Mouse (Mus musculus) midbrain, embryonic 11.5 days (tissue): ENCODE results near the gene Syt3. TPM values are rescaled to one million over a fixed set of nuclear protein-coding genes. Genes with fewer than 3 reads are reported as not detected.

Source experiments
- ATAC-seq: fragments of 200-750 bp; cut with Nextera tagmentation; 2 replicates; pipeline ENCODE4 v1.8.0; 2017; ENCODE audit warnings: moderate TSS enrichment, moderate library complexity; ENCODE audit not compliant: low FRiP score
- DNase-seq: peaks from one replicate; pipeline ENCODE4 v3.0.0; 2015; ENCODE audit warnings: low spot score; ENCODE audit errors: missing footprints
- H3K27ac ChIP-seq: fragments of 300-500 bp; sonication (generic); 2 replicates; pipeline ENCODE4 v1.5.1; 2014; ENCODE audit warnings: low read depth, low read length
- H3K27me3 ChIP-seq: fragments of 300-500 bp; sonication (generic); 2 replicates; pipeline ENCODE4 v1.6.1; 2014; ENCODE audit warnings: mild to moderate bottlenecking, low read length, moderate library complexity, mixed read lengths; ENCODE audit not compliant: control insufficient read depth, insufficient read depth
- H3K36me3 ChIP-seq: fragments of 300-500 bp; sonication (generic); 2 replicates; pipeline ENCODE4 v1.6.1; 2014; ENCODE audit warnings: mild to moderate bottlenecking, low read length, moderate library complexity, mixed read lengths; ENCODE audit not compliant: control insufficient read depth, insufficient read depth
- H3K4me1 ChIP-seq: fragments of 300-500 bp; sonication (generic); 2 replicates; pipeline ENCODE4 v1.6.1; 2014; ENCODE audit warnings: low read length; ENCODE audit not compliant: control insufficient read depth, insufficient read depth
- H3K4me2 ChIP-seq: fragments of 300-500 bp; sonication (generic); 2 replicates; pipeline ENCODE4 v1.6.1; 2014; ENCODE audit warnings: mild to moderate bottlenecking, moderate library complexity
- H3K4me3 ChIP-seq: fragments of 300-500 bp; sonication (generic); 2 replicates; pipeline ENCODE4 v1.5.1; 2014; ENCODE audit warnings: low read depth, low read length
- H3K9ac ChIP-seq: fragments of 300-500 bp; sonication (generic); 2 replicates; pipeline ENCODE4 v1.6.1; 2014; ENCODE audit warnings: low read length
- H3K9me3 ChIP-seq: fragments of 300-500 bp; sonication (generic); 2 replicates; pipeline ENCODE4 v1.6.1; 2016; ENCODE audit warnings: low read length; ENCODE audit not compliant: control insufficient read depth
- WGBS: fragments of 180-500 bp; shearing (Covaris S2); extraction: QIAGEN DNeasy Blood & Tissue Kit; methylation state at CpG from one replicate; pipeline ENCODE4 v1.1.7; 2014; 5-methylcytosine and 5-hydroxymethylcytosine counted together
- polyA plus RNA-seq: library from polyadenylated mRNA; unstranded; fragments of >200 nt; fragmentation: Nextera tagmentation; extraction: Ambion mirVana; gene quantifications from 2 replicates; pipeline ENCODE4 v1.2.1, GENCODE M21; 2014

Syt3 gene
- 1.5 and 2.1 TPM in 2 replicates for polyA plus RNA-seq

DNA sequence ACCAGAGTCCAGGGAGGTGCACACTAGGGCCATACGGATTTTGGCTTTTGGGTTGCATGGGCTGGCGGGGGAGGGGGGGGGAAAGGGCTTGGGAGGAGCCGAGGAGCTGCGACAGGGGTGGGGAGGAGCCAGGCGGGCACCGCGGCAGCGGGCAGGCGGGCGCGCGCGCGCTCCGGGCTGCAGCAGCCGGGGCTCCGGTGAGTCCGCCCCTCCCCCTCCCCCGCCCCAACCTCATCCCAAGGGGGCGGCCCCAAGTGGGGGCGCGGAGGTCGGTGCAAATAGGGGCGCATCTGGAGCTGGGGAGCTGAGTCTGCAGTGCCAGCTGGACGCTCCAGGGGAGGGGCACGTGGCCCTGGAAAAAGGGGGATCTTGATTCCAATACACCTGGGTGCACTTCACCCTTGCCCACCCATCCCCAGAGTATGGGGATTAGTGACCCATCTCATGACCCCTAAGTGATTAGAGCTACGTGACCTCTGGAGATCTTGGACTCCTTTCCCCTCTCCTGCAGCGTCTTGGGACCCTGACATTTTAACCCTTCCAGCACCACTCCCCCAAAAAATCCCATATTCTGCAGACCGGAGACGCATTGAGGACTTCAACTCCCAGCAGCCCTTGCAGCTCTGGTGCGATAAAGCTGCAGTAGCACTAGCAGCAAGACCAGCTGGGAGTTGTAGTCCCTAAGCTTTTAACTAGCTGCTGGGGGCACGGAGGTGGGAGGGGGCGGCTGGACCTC is at the start of gene Syt3:
TSS of gene Syt3 (plus strand) at position 123 of the 736 bp plus-strand sequence.
- Histone ChIP-seq H3K27ac (no peak within 1 kb of the TSS), H3K4me2 (peak within 1 kb of the TSS; percentile 78), H3K4me1 (peaks cover 5% of the 10 kb centered on the region; the same call in 1 of the 2 replicates), H3K9me3 (no peaks in the 10 kb centered on the region), H3K36me3 (no peaks in the 10 kb centered on the region), H3K27me3 (peaks cover 3% of the 10 kb centered on the region), H3K4me3 (peak within 1 kb of the TSS; percentile 45), H3K9ac (peak within 1 kb of the TSS; percentile 56)
- ATAC-seq (peak; percentile 91), DNase-seq (peak; percentile 97)
- under 1% methylated on average over 27 of the region's 33 CpGs for WGBS

DNA sequence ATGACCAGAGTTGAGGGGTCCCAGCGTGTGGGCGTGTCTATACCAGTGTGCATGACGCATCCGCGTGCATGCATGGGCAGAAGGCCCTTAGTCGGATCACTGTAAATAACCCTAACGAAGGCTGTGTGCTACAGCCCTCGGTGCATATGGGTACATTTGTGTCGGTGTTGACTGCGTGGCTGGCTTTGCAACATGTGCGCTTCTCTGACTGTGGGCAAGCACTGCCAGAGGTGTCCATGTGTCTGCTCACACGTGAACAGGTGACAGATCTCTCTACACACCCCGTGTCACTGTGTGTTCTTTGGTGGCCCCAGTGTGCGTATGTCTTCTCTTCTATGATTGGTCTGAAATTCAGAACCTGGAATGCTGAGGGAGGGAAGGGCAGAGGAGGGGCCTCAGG is 49.8 kb upstream of the Syt3 start:
- 72% methylated on average over 14 of the region's 14 CpGs for WGBS
- no peaks in the 10 kb centered on the region for H3K9me3 ChIP-seq
- ATAC-seq, result no peak
- H3K4me3 ChIP-seq, result no peak overlapping the region
- H3K36me3 ChIP-seq, result no peaks in the 10 kb centered on the region
- no peak overlapping the region for H3K9ac ChIP-seq
- no peak overlapping the region for H3K27ac ChIP-seq
- peak; percentile 73 for DNase-seq
- peaks cover 41% of the 10 kb centered on the region for H3K27me3 ChIP-seq
- H3K4me1 ChIP-seq, result peaks cover 6% of the 10 kb centered on the region; the same call in 1 of the 2 replicates
- no peak overlapping the region for H3K4me2 ChIP-seq

DNA sequence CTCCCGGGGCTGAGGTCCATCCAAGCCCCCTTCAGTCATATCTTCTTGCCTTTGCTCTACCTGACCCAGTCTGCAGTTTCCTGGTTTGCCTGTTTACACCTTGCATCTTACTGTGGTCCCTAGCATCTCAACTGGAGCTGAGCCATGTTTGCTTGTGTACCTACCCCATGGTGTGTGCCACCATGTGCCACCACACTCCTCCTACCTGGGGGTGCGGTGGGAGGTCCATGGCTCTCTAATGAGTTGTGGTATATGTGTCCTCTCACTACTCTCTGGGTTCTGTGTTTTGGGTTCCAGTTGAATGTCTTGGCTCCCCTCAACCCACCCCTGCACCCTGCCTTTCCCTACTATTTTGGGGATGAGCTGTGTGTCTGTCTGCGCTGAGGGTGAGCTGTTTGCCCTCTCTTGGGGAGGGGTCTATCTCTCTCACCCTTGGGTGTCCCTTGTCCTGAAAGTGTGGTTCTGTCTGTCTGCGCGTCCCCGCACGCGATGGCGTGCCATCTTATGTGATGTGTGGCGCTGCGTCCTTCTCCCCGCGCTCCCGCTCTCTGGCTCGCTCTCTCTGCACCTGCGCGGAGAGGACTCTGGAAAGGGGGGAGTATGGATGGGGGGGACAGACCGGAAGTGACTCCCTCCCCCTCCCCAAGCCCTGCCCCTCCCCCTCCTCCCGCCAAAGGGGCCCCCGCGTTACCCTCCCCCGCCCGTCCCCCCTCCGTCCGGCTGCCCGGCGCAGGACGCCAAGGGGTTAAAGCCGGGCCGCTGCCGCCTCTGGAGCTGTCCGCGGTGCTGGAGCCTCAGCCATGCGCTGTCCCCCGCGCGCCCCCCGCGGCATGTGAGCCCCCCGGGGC is 48.6 kb upstream of the Syt3 start:
- Histone ChIP-seq H3K4me2 (peak overlapping the region; percentile 76), H3K4me1 (peaks cover 6% of the 10 kb centered on the region; the same call in 1 of the 2 replicates), H3K27me3 (peaks cover 41% of the 10 kb centered on the region), H3K9ac (peak overlapping the region; percentile 60), H3K36me3 (no peaks in the 10 kb centered on the region), H3K4me3 (peak overlapping the region; percentile 56), H3K27ac (no peak overlapping the region; the same call in 1 of the 2 replicates), H3K9me3 (no peaks in the 10 kb centered on the region)
- DNase-seq, result peak; percentile 91
- 6% methylated on average over 22 of the region's 40 CpGs for WGBS
- peak; percentile 75 for ATAC-seq

DNA sequence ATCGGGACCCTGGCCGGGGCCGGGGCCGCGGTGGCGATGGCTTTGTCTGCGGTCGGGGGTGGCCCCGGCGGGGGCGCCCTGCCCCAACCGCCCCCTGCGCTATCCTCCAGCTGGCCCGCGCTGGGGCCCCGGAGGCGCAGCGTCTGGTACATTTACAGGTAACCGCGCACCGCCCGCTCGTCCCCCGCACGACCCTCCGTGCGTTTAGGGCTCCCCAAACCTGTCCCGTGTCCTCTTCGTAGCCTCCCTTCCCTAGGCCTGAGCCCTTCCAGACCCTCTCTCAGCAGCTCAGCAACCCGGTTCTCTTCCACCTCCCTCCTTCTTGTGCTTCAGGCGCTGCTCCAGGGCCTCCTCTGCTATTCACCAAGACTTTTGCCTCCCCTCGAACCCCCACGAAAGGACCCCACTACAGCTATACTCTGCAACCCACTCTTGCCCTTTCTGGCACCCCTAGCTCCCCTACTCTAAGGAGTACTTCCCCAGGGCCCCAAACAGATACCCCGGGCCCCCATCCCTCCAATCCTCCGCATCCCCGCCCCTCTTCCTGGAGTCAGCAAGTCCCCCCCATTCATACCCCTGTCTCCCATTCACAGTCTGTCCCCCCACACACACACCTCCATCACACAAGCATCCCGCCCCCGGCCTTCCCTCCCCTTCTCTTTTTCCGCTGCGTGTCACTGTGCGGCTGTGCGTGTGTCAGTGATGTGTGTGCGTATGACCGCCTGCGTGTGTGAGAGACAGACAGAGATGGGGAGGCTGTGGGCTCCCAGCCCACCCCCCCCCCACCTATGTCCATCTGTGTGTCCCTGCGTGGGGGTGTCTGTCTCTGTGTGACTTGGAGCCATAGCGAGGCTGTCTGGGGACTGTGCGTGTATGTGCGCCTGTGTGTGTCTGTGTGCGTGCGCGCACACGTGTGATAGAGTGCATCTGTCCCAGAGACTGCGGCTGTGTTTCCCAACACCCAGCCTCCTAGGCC is 47.6 kb upstream of the Syt3 start:
- Histone ChIP-seq H3K27me3 (peaks cover 41% of the 10 kb centered on the region), H3K27ac (no peak overlapping the region; the same call in 1 of the 2 replicates), H3K9ac (peak overlapping the region; percentile 60), H3K36me3 (no peaks in the 10 kb centered on the region), H3K4me1 (peaks cover 6% of the 10 kb centered on the region; the same call in 1 of the 2 replicates), H3K4me3 (peak overlapping the region; percentile 56), H3K4me2 (peak overlapping the region; percentile 76), H3K9me3 (no peaks in the 10 kb centered on the region)
- ATAC-seq (peak; percentile 61), DNase-seq (peak; percentile 91)
- WGBS, result 1% methylated on average over 41 of the region's 54 CpGs

DNA sequence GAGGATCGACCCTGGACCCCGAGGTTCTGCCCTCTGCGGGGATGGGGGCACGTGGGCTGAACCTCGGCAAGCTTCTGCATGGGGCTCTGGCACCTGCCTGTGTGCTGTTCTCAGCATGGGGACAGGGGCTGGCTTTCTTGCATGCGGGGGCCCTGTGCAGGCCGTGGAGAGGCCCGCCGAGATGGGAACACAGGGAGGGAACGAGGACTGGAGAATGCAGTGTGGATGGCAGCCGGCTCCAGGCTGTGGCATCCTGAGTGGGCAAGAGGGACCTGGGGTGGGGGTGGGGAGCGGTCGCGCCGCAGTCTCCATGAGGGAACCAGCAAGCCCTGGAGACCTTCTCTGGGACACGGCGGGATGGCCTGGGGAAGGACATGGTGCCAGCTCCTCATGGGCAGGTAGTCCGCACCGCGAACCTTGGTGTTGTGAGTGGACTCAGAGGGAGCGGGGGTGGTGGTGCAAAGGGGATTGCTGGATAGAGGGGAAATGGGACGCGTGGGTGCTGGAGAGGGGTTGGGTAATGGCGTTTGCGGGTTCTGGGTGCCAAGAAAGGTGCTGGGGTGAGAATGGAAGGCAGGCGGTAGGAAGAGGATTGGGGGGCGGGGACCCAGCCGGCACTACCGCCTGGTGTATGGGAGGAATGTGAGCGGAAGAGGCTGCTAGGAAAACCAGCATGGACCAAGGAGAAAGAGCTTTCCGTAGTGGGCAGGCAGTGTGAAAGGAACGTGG is 46.6 kb upstream of the Syt3 start:
- DNase-seq, result peak; percentile 83
- Histone ChIP-seq H3K9me3 (no peaks in the 10 kb centered on the region), H3K36me3 (no peaks in the 10 kb centered on the region), H3K9ac (no peak overlapping the region), H3K4me3 (peak overlapping the region; percentile 56), H3K4me1 (peaks cover 6% of the 10 kb centered on the region; the same call in 1 of the 2 replicates), H3K4me2 (peak overlapping the region; percentile 76), H3K27me3 (peaks cover 41% of the 10 kb centered on the region), H3K27ac (no peak overlapping the region)
- ATAC-seq, result no peak; the same call in 1 of the 2 replicates
- 3% methylated on average over 32 of the region's 32 CpGs for WGBS

DNA sequence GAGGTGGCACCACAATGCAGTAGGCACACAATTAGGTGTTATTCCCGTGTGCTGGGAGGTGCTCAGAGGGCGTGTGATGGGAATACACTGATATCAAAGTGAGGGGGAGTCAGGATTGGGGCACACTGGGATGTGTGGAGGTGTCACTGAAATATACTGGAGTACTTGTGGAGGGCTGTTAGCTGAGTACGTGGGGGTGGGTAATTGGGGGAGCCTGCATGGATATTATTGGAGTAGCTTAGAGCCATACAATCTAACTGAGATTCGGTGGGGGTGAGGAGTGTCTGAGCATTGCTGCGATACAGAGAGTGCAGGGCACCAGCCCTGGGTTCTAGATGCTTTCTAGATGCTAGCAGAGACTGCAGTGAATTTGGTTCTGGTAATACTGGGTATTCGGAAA is 43.7 kb upstream of the Syt3 start:
- 74% methylated on average over 6 of the region's 6 CpGs for WGBS
- H3K27me3 ChIP-seq, result peaks cover 31% of the 10 kb centered on the region
- DNase-seq (no peak), ATAC-seq (no peak)
- H3K9ac ChIP-seq, result no peak overlapping the region
- no peak overlapping the region for H3K27ac ChIP-seq
- H3K4me1 ChIP-seq, result peaks cover 6% of the 10 kb centered on the region; the same call in 1 of the 2 replicates
- H3K4me3 ChIP-seq, result no peak overlapping the region
- H3K4me2 ChIP-seq, result no peak overlapping the region
- no peaks in the 10 kb centered on the region for H3K9me3 ChIP-seq
- no peaks in the 10 kb centered on the region for H3K36me3 ChIP-seq

DNA sequence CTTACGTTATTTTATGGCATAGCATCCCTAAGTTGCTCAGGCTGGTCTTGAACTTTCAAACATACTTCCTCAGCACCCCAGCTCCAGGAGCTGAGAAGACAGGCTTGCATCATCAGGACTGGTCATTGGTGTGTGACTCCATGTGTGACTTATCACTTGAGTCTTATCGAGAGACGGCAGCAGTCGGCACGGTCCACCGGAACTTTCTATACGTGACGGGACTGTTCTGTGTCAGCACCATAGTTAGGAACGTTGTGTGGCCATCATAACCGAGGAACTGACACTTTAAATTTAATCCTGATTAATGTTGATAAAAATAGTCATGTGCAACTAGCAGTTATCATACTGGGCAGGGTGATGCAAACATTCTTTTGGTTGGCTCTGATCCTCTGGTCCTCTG is 42.8 kb upstream of the Syt3 start:
- 90% methylated on average over 10 of the region's 10 CpGs for WGBS
- ATAC-seq (no peak), DNase-seq (no peak)
- H3K4me2 ChIP-seq, result no peak overlapping the region
- H3K4me1 ChIP-seq, result peaks cover 6% of the 10 kb centered on the region; the same call in 1 of the 2 replicates
- H3K27ac ChIP-seq, result no peak overlapping the region
- no peak overlapping the region for H3K9ac ChIP-seq
- no peaks in the 10 kb centered on the region for H3K9me3 ChIP-seq
- peaks cover 22% of the 10 kb centered on the region for H3K27me3 ChIP-seq
- H3K36me3 ChIP-seq, result no peaks in the 10 kb centered on the region
- H3K4me3 ChIP-seq, result no peak overlapping the region

DNA sequence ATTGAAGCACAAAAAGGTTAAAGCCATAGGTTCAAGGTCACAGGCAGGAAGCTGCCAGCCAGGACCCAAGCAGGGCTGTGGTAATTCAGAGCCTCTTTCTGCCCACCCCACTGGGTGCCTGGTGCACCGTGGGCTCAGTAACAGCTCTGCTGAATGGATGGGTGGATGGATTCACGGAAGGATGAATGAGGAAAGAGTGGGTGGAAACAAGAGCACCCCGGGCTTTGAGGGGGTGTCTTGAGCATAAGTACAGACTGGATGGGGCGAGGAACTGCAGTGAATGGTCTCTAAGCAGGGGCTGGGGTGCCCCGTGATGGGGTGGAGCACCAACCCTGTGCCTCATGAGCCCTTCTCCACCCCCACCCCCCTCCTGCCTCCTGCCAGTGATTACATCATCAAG is 42.2 kb upstream of the Syt3 start:
- H3K36me3 ChIP-seq, result no peaks in the 10 kb centered on the region
- ATAC-seq, result no peak
- H3K4me3 ChIP-seq, result no peak overlapping the region
- DNase-seq, result peak; percentile 6
- H3K4me2 ChIP-seq, result no peak overlapping the region
- H3K9me3 ChIP-seq, result no peaks in the 10 kb centered on the region
- peaks cover 2% of the 10 kb centered on the region; the same call in 1 of the 2 replicates for H3K4me1 ChIP-seq
- WGBS, result 62% methylated on average over 5 of the region's 5 CpGs
- no peak overlapping the region for H3K9ac ChIP-seq
- H3K27ac ChIP-seq, result no peak overlapping the region
- peaks cover 16% of the 10 kb centered on the region for H3K27me3 ChIP-seq
